Mouse (Mus musculus) hindlimb bud, embryonic 11.5 days (tissue): ENCODE data around the gene Sos2.

ENCODE experiments used
- DNase-seq: peaks from one replicate; pipeline ENCODE4 v3.0.0-alpha.2; 2012; ENCODE audit warnings: low read depth, low spot score; ENCODE audit errors: extremely low spot score

Gene Sos2

GRCm38 (mm10) chr12:69681566-69682061 is at the start of gene Sos2:
Gene Sos2, minus strand, starts transcription at chr12:69681852.
- no peak for DNase-seq

GRCm38 (mm10) chr12:69730306-69730705 is 48.7 kb upstream of the Sos2 start:
- no peak for DNase-seq

DNA sequence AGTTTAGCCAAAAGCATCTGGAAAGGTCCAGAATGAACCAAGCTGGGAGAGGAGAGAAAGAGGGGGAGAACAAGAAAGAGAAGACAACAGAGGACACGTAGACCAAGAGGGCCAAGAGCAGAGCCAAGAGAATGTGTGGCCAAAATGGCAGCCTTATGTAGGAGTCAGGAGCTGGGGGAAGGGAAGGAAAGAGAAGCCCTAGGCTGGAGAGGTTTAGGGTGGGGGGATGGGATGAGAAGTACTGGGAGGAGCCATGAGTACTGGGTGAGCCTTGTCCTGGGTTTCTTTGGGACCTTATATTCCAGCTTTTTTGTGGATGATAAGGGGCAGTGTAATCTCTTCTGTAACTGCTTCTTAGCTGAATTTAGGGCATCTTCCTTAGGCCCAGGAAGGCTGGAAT is 47.6 kb upstream of the Sos2 start:
- DNase-seq = no peak

- peak; percentile 63 for DNase-seq
Measured at GRCm38 (mm10) chr12:69724711-69725460, 43.2 kb upstream of the Sos2 start, which contains the start of the genes L2hgdh and Atp5s. Gene L2hgdh, minus strand, starts transcription at chr12:69724873. Gene Atp5s, plus strand, starts transcription at chr12:69724950.

- DNase-seq = peak; percentile 10
Measured at GRCm38 (mm10) chr12:69724018-69724710, 42.5 kb upstream of the Sos2 start.

GRCm38 (mm10) chr12:69723376-69723775 is 41.7 kb upstream of the Sos2 start:
- no peak for DNase-seq

- no peak for DNase-seq
Measured at GRCm38 (mm10) chr12:69722857-69723256, 41.2 kb upstream of the Sos2 start.

DNA sequence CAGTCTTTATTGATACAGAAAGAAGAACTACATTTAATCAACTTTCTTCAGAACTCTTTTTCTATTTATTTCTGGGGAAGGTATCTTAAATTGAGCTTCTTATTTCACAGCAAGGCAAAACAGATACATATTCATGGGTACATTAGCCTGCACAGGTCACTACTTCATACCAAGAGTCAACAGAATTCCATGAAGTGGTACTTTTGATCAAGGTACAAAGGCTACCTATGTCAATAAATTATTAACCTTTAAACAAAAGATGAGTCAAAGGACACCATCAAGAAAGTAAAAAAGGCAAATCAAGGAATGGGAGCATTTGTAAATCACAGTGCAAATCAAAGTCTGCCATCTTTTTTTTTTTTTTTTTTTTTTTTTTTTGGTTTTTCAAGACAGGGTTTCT is 32.0 kb upstream of the Sos2 start:
- no peak for DNase-seq

DNA sequence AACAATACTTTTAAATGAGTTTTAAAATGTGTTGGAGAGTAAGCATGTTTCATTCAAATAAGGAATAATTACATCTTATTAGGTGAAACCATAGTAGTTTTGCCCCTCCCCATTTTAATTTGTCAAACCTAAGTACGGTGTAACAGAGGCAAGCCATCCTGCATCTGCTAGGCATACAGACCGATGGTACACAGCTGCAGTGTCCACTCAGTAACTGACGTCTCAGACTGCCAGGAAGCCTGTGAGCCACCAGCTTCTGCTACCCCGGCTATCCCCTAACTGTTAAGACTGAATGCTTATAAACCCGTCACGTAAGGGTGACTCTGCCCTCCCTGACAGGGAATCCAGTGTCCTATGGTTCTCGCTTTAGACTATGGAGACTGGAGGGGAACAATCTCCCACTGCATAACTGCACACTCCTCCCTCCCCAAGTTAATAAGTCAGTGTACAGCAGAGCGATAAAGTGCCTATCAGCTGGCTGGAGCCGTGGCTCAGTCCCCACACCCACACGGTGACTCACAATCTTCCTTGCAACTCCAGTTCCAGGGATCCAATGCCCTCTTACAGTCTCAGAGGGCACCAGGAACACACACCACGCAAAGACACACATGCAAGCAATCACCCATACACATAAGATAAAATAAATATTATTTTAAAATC is 23.3 kb upstream of the Sos2 start:
- DNase-seq = no peak

DNA sequence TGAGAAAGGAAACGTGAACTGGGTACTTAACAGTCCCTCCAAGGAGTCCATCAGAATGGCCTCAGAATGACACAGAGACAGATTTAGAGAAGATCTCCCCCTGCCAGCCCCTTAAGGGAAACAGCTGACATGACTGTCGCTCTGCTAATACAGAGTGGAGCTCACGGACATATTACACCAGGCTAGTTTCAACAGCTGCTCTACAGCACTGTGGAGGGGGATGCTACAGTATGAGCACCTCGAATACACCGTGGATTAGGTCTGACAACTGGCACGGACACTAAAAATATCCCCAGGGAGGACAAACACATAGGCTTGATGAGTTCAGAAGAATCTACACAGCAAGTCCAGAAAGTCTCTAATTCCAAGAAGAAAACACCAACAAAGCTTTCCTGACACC is 16.7 kb upstream of the Sos2 start:
- no peak for DNase-seq

GRCm38 (mm10) chr12:69696746-69697145 is 15.1 kb upstream of the Sos2 start:
- no peak for DNase-seq

DNA sequence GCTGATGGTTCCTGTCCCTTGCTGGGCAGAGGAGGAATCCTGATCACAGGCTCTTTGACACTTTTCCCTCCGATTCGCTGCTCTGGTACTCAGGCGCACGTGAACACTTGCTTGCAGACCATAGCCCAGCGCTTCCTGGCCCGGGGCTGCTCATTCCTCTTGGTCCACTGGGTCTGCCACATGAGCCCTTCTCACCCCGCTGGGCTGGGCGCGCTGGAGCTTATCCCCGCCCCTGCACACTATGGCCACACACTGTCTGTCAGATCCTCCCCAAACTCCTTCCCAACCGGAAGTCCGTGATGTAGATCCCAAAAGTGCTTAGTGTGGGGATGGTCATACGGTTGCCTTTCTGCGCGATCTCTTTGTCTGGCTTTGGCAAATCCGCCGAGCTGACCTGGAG is 11.8 kb upstream of the Sos2 start:
- DNase-seq = no peak

DNA sequence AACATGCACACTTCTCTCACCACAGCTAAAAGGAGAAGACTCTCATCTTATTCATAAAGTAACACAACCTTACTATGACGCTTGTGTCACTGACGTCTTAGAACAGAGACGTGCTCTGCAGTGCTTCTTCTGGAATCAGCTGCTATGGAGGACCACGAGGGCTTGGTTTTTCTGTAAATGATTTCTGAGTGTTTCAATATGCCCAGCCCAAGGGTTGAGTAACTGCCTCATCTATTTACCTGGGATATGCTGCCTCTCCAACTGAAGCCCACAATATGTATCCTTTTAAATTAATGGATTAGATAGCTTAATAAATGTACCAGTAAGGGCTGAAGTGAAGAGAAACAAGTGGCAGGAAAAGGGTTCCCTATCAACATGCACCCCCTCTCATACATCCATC is 9.1 kb upstream of the Sos2 start:
- no peak for DNase-seq

GRCm38 (mm10) chr12:69689094-69689493 is 7.4 kb upstream of the Sos2 start:
- no peak for DNase-seq

DNA sequence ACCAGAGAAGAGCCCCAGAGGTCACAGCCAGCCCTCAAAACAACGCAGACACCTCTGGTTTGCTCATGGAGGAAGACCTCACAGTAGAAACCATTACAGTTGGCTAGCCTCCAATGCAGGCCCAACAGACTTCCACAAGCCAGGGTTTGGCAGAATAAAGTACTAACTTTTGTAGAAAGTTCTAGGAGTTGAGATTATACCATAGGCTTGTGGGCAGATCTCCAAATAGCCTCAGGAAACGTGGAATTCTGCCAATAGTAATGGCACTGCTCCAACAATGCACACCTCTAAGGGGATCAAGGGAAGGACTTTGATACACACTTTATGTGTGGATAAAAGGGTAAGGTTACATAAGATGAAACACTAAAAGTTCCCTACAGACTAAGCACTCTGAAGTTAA is 6.7 kb upstream of the Sos2 start:
- no peak for DNase-seq

DNA sequence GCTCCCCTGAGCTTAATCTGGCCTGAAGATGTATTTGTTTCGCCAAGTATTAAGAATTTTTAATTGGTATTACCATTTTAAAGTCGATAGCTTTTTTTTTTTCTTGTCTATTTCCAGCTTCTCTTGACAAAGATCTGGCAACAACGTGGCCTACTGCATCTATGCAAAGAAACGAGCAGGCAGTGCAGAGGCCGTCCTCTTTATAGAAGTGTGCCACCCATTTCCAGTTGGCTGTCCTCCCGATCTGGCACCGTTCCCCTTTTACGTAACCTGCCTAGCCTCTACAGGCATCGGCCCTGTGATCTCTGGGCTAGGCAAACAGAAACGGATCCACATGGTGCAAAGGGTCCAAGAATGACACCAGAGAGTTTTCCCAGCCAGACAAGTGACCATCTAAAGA is 1.9 kb upstream of the Sos2 start:
- no peak for DNase-seq

DNA sequence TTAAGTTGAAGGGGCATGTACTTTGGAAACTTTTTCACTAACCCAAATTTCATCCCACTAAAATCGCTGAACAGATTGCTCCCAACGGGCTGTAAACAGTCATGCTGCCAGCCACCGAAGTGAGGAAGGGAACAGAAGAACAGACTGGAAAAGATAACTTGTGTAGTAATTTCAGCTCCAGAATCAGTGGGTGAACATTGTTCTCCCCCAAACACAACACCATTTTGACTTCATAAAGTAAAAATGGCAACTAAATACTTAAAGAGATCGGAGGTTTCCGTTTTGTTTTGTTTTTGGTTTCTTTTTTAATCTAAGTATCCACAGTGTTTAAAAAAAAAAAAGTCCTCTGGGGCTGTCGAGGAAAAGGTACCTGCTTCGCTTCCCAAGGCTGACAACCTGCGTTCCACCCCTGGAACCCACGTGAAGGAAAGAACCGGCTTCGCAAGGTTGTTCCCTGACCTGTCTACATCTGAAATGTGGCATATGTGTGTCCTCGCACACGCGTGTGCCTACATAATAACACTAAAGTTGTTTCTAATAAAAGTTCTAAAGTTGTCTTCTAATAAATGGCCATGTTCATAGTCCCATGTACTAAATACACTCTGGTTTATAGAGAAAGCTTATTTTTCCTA is 1.3 kb upstream of the Sos2 start:
- DNase-seq = no peak

- DNase-seq = no peak
Measured at GRCm38 (mm10) chr12:69682065-69682787, 574 bp upstream of the Sos2 start.

GRCm38 (mm10) chr12:69680635-69681565 is 752 bp downstream of the Sos2 start:
- DNase-seq = no peak

DNA sequence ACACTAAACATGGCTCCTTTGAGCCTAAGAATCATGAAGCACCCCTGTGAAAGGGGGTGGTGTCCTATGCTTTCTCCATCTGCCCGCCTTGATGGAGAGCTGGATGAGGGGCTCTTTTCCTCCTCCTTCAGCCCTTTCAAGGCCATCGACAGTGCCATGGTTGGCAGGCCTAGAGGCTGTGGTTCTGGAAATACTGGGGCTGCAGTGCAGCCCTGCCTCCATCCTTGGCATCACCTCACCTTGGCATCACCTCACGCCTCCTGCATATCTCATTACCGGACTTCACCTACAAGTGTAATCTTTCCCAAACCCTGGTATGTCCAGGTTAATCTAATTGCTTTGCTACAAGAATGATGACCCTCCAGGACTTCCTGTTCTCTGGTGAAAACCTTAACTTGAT is 5.5 kb downstream of the Sos2 start:
- no peak for DNase-seq
